Mouse (Mus musculus) intestine, embryonic 15.5 days (tissue): ENCODE measurements around the gene Dennd2d. TPM values are rescaled to one million over a fixed set of nuclear protein-coding genes. Genes with fewer than 3 reads are reported as not detected.

Source experiments
- polyA plus RNA-seq: library from polyadenylated mRNA; unstranded; fragments of >200 nt; fragmentation: Nextera tagmentation; extraction: Ambion mirVana; gene quantifications from 2 replicates; pipeline ENCODE4 v1.2.1, GENCODE M21; 2015

The Dennd2d gene
- polyA plus RNA-seq, 1 experiment from 2014 or later: 18.9 TPM

Other genes with a start within 250 kb of the Dennd2d start
- gene Chil6, start 76.2 kb upstream of the Dennd2d start, polyA plus RNA-seq: 0.11 and 0.16 TPM in 2 replicates
- gene Dram2, start 65.4 kb downstream of the Dennd2d start, polyA plus RNA-seq: 104 TPM in 2 replicates
- 59.6 and 61.6 TPM in 2 replicates for gene Cept1, start 65.4 kb downstream of the Dennd2d start, polyA plus RNA-seq
- 10.8 and 14.1 TPM in 2 replicates for gene Lrif1, start 202.6 kb downstream of the Dennd2d start, polyA plus RNA-seq